Mouse (Mus musculus): ENCODE measurements around the gene Lman2.

The Lman2 gene

GRCm38 (mm10) chr13:55371007-55371681 lies 8.6 kb upstream of the Lman2 start:
- DNase-seq (ENCODE audit: low read depth) = no peak

- no peak for DNase-seq (ENCODE audit: low read depth)
These were observed 7.7 kb upstream of the Lman2 start for GRCm38 (mm10) chr13:55370234-55370633.

- peak; percentile 23 for DNase-seq (ENCODE audit: low read depth)
These were observed 7.0 kb upstream of the Lman2 start, which contains the start of gene Rgs14 for GRCm38 (mm10) chr13:55369531-55370114. Rgs14 (plus strand) TSS chr13:55369732.

GRCm38 (mm10) chr13:55368401-55368800 lies 5.8 kb upstream of the Lman2 start:
- DNase-seq (ENCODE audit: low read depth) = no peak

- DNase-seq (ENCODE audit: low read depth) = no peak
These were observed 570 bp downstream of the Lman2 start for GRCm38 (mm10) chr13:55361974-55362452.

- no peak for DNase-seq (ENCODE audit: low read depth)
These were observed 1.4 kb downstream of the Lman2 start for GRCm38 (mm10) chr13:55361145-55361544.

- DNase-seq (ENCODE audit: low read depth) = no peak
These were observed 15.8 kb downstream of the Lman2 start for GRCm38 (mm10) chr13:55346745-55347144.

GRCm38 (mm10) chr13:55344286-55344685 lies 18.3 kb downstream of the Lman2 start:
- DNase-seq (ENCODE audit: low read depth) = no peak

GRCm38 (mm10) chr13:55342469-55342868 lies 20.1 kb downstream of the Lman2 start:
- no peak for DNase-seq (ENCODE audit: low read depth)

GRCm38 (mm10) chr13:55339259-55339658 lies 23.3 kb downstream of the Lman2 start:
- no peak for DNase-seq (ENCODE audit: low read depth)

GRCm38 (mm10) chr13:55338131-55339054 lies 24.2 kb downstream of the Lman2 start:
- no peak for DNase-seq (ENCODE audit: low read depth)

- no peak for DNase-seq (ENCODE audit: low read depth)
These were observed 25.1 kb downstream of the Lman2 start for GRCm38 (mm10) chr13:55337341-55337975.

- DNase-seq (ENCODE audit: low read depth) = no peak
These were observed 26.9 kb downstream of the Lman2 start for GRCm38 (mm10) chr13:55335701-55336100.

GRCm38 (mm10) chr13:55332331-55332730 lies 30.3 kb downstream of the Lman2 start:
- DNase-seq (ENCODE audit: low read depth) = no peak

- DNase-seq (ENCODE audit: low read depth) = no peak
These were observed 31.8 kb downstream of the Lman2 start for GRCm38 (mm10) chr13:55330567-55331400.

- DNase-seq (ENCODE audit: low read depth) = peak; percentile 84
These were observed 32.7 kb downstream of the Lman2 start, which contains the start of gene Mxd3 for GRCm38 (mm10) chr13:55329683-55330566. Mxd3 (minus strand) TSS chr13:55329823.

GRCm38 (mm10) chr13:55329109-55329682 lies 33.4 kb downstream of the Lman2 start:
- no peak for DNase-seq (ENCODE audit: low read depth)

- DNase-seq (ENCODE audit: low read depth) = no peak
These were observed 33.9 kb downstream of the Lman2 start for GRCm38 (mm10) chr13:55328641-55329040.

- no peak for DNase-seq (ENCODE audit: low read depth)
These were observed 34.4 kb downstream of the Lman2 start for GRCm38 (mm10) chr13:55328171-55328570.

- peak; percentile 75 for DNase-seq (ENCODE audit: low read depth)
These were observed 35.0 kb downstream of the Lman2 start for GRCm38 (mm10) chr13:55327633-55328032.

Measured in c-Kit-positive CD71-positive TER-119-negative erythroid progenitor cells, embryonic 14.5 days (primary cell).